Mouse (Mus musculus) adrenal gland, adult 18-20 months (tissue): ENCODE data around the gene AC170998.1. TPM values are rescaled to one million over a fixed set of nuclear protein-coding genes. Genes with fewer than 3 reads are reported as not detected.
A peak's percentile ranks its signal among the peaks of the same experiment; 100 is the strongest.
"Not testable (repeated sequence)": the region's sequence is repeated elsewhere in the genome, so short reads cannot be mapped to it uniquely, and the experiment has no call there.

ENCODE experiments used
- DNase-seq, 2 experiments: peaks; one replicate each; pipeline ENCODE4 v3.0.0; 2021 to 2022; ENCODE audit warnings: low spot score in 2 of 2
- total RNA-seq, 2 experiments: library from RNA; stranded (reverse); gene quantifications; 1 replicate in 1 of 2; 2 replicates in 1 of 2; pipeline ENCODE4 v1.2.3; 2021

Gene AC170998.1
- total RNA-seq, 2 experiments from 2014 or later, result 1.6 TPM; not detected in 1

DNA sequence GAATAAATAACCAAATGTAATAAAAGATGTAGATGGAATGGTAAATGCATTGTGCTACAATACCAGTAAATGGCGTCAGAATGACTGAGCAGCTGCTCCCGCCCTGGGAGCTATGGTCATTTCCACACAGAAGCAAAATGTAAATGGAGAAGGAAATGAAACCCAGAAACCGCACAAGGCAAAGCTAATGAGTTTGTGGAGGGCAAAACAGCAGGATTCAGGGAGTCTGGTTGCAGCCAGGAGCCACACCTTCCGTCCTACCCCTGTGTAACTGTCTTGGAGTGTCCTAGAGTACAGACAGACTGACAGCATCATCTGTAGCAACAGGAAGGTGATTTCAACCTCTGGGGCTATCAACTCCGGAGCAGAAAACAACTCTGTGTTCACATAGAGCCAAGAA lies 30.6 kb downstream of the AC170998.1 start:
- DNase-seq, result no peak

DNA sequence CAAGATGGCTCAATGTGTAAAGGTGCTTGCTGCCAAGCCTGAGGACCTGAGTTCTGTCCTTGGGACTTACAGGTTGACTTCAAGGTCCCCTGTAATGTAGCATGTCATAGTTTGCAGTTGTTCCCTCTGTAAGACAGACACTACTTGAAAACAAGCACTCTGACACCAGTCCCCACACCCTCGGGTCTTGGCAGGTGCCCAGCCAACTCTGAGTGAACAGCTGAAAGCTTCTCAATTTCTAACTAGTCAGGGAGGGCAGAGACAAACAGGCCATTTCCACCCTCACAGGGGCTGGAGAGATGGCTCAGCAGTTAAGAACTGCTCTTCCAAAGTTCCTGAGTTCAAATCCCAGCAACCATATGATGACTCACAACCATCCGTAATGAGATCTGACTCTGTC lies 31.6 kb downstream of the AC170998.1 start:
- no peak for DNase-seq

DNA sequence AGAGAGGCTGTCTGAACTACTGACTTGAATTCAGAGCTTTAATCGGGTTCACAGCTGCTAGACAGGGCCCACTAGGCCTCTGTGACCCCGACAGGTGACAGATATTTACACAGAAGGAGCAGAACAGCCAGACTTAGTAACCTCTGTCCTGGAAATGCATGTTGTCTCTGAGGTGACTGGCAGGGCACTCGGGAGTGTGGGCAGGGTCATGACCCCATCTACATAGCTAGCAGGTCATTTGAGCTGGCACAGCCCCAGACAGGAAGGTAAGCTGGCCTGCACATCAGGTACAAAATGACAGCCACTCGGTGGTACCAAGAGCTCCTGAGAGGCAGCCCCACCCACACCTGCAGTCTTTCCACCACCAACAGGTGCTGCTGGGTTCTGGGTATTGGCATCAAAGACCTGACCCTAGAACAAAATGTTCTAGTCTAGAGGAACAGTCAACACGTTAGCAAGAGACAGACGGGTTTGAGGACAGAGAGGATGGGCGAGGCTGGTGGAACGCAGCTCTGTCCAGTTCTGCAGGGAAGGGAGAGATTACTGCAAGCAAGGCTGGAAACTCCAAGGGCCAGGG lies 34.9 kb downstream of the AC170998.1 start:
- no peak for DNase-seq

DNA sequence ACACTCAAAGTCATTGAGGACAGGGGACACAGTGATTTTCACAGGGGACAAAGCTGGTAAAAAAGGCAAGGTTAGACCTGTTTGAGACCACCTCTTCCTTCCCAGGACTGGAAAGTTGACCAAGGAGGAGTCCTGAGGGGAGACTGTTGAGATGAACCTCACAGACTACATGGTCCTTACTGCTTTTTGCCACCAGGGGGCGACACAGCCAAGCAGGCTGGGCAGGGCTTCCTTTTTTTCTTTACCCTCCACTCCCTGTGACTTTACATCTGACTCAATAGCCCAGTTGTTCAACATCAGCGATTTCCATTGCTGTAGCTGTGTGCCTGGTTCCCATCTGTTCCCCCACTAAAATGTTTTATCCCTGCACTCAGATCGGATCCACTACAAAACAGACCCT lies 36.0 kb downstream of the AC170998.1 start:
- DNase-seq, result peak; percentile 81 to 84

DNA sequence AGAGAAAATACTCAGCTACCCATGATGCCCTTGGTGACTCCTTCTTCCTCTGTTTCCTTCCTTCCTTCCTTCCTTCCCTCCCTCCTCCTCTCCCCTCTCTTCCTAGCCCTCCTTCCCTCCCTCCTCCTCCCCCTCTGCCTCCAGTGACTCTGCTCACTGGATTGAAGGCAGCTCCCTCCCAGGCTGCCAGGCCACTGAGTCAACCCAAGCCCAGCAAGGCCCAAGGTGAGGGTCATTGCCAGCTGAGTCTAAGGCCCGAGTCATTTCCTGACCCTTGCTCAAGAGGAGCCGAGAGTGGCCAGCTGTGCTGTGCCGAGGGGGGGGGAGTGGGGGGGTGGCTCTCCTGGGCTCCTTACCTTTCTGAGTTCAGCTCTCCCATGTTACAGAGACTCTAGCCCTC lies 40.3 kb downstream of the AC170998.1 start:
- DNase-seq, result no peak

DNA sequence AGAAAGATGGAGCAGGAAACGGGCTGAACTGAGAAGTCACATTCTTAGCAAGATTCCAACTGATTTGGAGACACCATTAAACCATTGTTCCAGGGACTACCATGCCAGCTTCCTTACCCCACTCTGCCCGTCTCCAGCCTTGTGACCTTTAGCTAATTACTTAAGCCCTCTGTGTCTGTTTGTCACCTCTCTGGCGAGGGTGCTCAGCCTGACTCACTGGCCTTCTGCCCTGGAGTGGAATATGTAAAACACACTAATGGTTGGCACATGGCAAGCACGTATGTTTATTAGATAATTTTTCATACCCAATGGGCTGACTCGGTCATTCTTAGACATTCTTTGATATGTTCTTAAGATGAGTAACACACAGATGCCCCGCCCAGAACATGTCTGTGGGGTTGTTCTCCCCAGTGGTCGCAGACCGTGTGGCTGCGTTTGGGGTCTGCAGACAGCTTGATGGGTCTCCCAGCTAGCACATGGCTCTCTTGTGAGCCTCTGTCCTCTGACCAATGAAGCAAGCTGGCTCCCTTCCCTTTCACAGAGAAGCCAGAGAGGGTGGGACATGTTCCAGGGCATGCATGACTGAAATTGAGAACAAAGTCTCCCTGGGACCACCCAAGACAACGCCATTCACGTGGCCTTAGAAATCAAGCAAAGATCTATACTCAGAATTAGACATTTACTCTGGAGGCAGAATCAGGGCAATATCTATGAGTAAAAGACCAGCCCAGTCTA lies 41.1 kb downstream of the AC170998.1 start:
- no peak for DNase-seq

DNA sequence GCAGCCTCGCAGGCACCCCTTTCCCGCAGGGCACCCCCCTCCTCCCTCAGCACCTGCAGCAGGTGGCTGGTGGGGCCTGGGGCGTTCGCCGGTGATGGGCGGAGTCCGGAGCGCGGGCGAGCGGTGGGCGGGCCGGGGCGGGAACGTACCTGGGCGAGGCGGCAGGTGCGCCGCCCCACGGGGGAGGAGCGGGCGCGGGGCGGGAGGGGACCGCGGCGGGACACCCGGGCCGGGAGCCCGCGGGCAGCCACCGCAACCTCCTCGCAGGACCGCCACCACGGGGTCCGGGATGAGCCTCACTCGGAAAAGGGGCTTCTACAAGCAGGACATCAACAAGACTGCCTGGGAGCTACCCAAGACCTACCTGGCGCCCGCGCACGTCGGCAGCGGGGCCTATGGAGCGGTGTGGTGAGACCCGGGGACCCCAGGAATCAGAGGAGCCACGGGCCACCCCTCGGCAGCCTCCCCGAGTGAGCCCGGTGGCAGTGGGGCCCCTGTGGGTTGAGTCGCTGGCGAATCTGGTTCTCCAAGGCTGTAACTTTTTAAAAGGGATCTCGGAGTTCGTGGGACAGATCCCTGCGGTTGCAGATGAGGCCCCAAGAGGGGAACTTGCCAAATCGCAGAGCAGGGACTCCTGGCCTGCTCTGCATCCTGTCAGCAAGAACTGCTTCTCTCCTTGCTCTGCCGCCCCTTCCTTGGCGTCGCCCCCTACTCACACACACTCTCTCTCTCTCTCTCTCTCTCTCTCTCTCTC lies 43.4 kb downstream of the AC170998.1 start, which contains the start of gene Mapk13:
TSS of gene Mapk13 (plus strand) at position 177 of the 754 bp plus-strand sequence.
- peak in 1 of 2 experiments; percentile 36 for DNase-seq

DNA sequence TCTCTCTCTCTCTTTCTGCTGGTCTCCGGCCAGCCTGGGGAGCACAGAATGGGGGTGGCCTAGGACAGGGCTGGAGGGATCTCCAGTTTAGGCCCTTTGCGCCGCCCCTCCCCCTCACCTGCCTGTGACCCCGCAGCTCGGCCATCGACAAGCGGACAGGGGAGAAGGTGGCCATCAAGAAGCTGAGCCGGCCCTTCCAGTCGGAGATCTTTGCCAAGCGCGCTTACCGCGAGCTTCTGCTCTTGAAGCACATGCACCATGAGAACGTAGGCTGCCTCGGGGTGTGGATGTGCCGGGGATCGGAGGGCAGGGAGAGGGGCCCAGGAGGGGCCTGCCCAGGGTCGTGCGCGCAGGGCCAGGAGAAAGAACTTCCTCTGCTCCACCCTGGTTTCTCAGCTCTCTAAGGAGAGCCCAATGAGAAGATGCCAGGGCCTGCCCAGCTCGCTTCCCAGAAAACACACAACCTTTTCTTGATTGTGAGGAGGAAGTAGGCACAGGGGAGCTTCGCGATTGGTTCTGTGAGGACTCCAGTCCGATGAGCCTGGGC lies 44.1 kb downstream of the AC170998.1 start:
- peak in 1 of 2 experiments; percentile 38 for DNase-seq

DNA sequence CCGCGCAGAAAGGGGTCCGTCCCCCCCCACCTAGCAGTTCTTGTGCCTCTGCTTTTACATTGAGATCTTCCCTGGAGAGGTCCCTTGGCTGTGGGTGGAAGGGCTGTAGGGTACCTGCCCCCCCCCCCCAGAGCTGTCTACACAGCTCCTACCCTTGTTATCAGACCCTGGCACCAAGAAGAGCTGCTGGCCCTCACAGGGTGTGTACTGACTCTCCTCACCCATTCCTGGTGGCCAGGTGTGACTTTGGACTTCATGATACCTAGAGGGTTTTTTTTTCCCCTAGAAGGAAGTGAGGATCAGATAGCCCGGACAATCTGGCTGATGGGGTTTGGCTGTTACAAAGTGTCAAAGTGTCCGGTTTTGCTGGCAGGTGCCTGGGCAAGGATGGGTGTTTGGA lies 45.4 kb downstream of the AC170998.1 start:
- no peak for DNase-seq

DNA sequence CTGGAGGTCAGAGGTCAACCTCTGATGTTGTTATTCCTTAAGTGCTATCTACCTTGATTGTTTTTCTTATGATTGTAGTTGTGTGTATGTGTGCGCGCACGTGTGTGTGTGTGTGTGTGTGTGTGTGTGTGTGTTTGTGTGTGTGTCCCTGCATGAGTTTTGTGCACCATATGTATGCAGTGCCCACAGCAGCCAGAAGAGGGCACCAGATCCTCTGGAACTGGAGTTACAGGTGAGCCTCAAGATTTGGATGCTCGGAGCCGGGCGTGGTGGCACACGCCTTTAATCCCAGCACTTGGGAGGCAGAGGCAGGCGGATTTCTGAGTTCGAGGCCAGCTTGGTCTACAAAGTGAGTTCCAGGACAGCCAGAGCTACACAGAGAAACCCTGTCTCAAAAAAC lies 48.4 kb downstream of the AC170998.1 start:
- not testable (repeated sequence) for DNase-seq

DNA sequence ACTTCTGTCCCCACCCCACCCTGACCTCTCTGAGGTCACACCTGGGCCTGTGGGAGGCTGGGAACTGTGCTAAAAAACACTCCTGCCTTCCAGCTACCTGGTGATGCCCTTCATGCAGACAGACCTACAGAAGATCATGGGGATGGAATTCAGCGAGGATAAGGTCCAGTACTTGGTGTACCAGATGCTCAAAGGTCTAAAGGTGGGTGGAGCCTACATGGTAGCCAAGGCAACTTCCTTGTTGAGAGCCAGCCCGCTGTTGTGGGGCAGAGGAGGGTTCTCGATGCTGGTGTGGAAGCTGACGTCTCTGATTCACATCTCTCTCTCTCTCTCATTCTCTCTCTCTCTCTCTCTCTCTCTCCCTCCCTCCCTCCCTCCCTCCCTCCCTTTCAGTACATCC lies 49.3 kb downstream of the AC170998.1 start:
- DNase-seq, result no peak

Other genes starting within 250 kb of the AC170998.1 start
- 100 to 1,000 TPM; 111 to 112 TPM for gene Fkbp5, start 208.6 kb upstream of the AC170998.1 start, total RNA-seq
- not detected for gene Armc12, start 195.3 kb upstream of the AC170998.1 start, total RNA-seq
- not detected for gene Clpsl2, start 176.7 kb upstream of the AC170998.1 start, total RNA-seq
- not detected for gene Clps, start 165.3 kb upstream of the AC170998.1 start, total RNA-seq
- gene Lhfpl5, start 150.4 kb upstream of the AC170998.1 start, total RNA-seq, result 1 to 10 TPM; 2.0 to 2.6 TPM
- 10 to 100 TPM; 60.8 to 64.4 TPM for gene Srpk1, start 103.4 kb upstream of the AC170998.1 start, total RNA-seq
- 1 to 10 TPM; 1.3 to 1.5 TPM for gene Slc26a8, start 35.9 kb upstream of the AC170998.1 start, total RNA-seq
- gene Mapk14, start 34.8 kb upstream of the AC170998.1 start, total RNA-seq, result 10 to 100 TPM; 62.4 to 89.6 TPM
- 100 to 1,000 TPM in 1 of 2 experiments, 10 to 100 TPM in 1; 63.5 to 395 TPM for gene Mapk13, start 43.2 kb downstream of the AC170998.1 start, total RNA-seq
- gene Brpf3, start 75.0 kb downstream of the AC170998.1 start, total RNA-seq, result 10 to 100 TPM; 51.7 to 91.8 TPM
- gene Pnpla1, start 132.3 kb downstream of the AC170998.1 start, total RNA-seq, result under 1 TPM in 1 of 2 experiments, not detected in 1; 0.13 TPM
- not detected for gene 4930539E08Rik, start 189.2 kb downstream of the AC170998.1 start, total RNA-seq
- not detected for gene Pxt1, start 217.8 kb downstream of the AC170998.1 start, total RNA-seq
- gene Kctd20, start 225.9 kb downstream of the AC170998.1 start, total RNA-seq, result 10 to 100 TPM; 50.4 to 61.5 TPM